Mouse (Mus musculus) adrenal gland, adult 18-20 months (tissue): Measurements from ENCODE around the gene Cwc27. TPM values are rescaled to one million over a fixed set of nuclear protein-coding genes. Genes with fewer than 3 reads are reported as not detected.

Source experiments
- DNase-seq, 2 experiments: peaks; one replicate each; pipeline ENCODE4 v3.0.0; 2021 to 2022; ENCODE audit warnings: low spot score in 2 of 2
- total RNA-seq, 2 experiments: library from RNA; stranded (reverse); gene quantifications; 1 replicate in 1 of 2; 2 replicates in 1 of 2; pipeline ENCODE4 v1.2.3; 2021

Cwc27 gene
- total RNA-seq, 2 experiments from 2014 or later: 11.6 to 13.0 TPM

GRCm38 (mm10) chr13:104787260-104787659 lies 29.7 kb downstream of the Cwc27 start:
- DNase-seq: no peak

DNA sequence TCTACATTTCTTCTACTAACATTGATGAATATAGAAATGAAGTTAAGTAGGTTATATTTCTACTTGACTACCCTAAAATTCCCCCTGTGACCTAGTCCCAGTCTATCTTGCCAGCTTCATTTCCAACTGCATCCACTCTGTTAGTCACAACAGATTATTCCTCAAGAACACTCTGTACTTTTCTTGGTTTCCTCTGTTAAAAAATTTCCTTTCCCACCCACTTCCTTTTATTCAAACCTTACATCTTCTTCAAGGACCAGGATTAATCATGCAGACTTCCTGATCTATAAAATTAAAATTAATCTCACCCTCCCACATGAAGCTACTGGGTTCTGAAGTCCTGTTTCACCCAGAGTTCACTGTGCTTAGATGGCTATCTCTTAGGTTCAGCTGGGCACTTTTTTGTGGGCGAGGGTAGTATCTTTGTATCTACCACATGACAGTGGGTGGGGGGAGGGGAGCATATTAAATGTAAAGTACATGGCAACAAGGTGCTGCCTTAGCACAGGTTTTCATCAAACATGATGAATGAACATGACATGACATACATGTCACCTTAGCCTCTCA lies 37.8 kb downstream of the Cwc27 start:
- no peak for DNase-seq

DNA sequence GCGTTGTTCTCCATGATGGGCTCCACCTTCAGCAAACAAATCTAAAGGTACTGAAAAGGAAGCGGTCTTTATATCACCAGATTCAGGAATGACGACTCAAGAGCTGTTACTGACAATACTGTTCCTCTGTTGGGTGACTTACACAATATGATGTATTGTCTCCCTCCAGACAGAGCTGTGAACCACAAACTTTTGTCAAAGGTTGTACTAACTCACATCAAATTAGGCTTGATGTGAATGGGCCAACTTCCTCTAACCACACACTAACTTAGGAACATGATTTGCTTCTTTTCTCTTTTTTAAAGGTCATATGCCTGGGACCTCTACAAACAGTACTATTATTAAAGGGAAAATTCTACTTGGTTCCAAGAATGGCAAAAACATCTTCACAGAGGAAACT lies 53.7 kb downstream of the Cwc27 start:
- no peak for DNase-seq

DNA sequence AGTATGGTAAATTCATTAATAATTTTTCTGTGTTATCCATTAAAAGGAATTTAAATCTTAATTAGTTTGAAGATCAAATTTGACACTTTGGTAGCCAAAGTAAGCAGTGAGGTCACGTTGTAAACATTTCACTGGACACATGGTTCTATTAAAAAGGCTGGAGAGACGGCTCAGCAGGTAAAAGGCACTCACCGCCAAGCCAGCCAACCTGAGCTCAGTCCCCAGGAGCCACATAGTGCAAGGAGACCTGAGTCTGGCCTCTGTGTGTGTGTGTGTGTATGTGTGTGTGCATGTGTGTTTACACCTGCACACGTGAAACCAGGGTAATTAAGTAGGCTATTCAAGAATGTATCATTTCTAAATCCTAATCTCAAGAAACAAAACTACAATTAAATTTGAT lies 54.5 kb downstream of the Cwc27 start:
- DNase-seq: no peak

- no peak for DNase-seq
Measured at GRCm38 (mm10) chr13:104759381-104759780, 57.6 kb downstream of the Cwc27 start.

DNA sequence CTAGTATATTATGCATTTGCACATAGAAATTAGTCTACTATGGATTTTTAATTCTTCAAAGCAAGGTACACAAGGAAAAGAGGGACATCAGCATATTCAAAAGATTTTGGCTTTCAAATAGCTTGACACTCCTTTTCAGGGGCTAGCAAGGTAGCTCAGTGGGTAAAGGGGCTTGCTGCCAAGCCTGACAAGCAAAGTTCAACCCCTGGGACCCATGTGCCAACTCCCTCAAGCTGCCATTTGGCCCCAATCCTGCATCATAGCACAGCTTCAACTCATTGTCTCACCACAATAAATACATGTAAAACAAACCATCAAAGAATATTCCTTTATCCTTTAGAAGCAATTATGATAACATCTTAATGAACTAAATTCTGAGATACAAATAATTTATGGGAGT lies 69.9 kb downstream of the Cwc27 start:
- no peak for DNase-seq

GRCm38 (mm10) chr13:104742866-104743265 lies 74.1 kb downstream of the Cwc27 start:
- DNase-seq: no peak

DNA sequence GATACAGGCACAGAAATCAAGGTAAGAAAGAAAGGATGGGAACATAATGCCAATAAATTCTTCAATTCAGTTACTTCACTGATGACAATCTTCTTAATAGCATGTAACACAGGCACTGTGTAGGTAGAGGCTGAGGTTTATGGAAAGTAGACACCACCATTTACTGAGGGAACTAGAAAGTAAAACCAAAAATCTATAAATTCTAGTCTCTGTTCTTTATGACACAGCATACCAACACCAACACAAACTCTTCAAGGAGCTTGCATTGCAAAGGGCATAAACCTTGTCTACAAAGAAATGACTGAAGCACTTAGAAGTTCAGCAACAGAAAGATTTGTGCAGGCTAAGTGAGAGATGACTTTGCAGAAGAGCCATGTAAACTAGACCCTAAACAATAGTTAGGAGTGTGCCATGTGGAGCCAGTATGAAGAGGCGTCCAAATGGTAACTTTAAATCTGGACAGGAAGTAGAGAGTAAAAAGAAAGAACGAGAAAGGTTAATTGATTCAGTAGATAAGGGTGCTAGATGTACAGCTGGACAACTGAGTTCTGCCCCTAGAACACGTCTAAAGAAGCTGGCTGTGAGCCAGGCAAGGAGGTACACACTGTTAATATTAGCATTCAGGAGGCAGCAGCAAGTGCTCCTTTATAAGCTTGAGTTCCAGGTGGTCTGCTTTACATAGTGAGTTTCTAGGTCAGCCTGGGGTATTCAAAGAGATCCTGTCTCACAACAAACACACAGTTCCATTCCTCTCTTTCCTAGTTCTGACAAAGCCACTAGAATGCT lies 87.5 kb downstream of the Cwc27 start:
- no peak for DNase-seq

- no peak for DNase-seq
Measured at GRCm38 (mm10) chr13:104727681-104728080, 89.3 kb downstream of the Cwc27 start.

DNA sequence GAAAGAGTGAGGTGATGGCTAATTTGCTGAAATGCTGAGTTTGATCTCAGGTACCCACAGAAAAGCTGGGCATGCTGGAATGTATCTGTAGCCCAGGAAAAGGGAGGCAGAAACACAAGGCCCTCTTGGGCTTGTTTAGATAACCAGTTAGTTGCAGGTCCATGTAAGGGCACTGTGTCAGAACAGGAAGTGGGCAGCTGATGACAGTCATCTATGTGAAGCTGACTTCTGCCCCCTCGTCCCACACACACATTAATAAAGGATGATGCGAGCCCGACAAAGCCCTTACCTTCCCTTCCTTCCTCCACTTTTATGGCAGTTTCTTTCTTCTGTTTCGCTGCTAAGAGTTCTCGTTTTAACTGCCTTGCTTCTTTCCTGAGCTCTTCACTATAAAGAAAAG lies 96.8 kb downstream of the Cwc27 start:
- DNase-seq: no peak

DNA sequence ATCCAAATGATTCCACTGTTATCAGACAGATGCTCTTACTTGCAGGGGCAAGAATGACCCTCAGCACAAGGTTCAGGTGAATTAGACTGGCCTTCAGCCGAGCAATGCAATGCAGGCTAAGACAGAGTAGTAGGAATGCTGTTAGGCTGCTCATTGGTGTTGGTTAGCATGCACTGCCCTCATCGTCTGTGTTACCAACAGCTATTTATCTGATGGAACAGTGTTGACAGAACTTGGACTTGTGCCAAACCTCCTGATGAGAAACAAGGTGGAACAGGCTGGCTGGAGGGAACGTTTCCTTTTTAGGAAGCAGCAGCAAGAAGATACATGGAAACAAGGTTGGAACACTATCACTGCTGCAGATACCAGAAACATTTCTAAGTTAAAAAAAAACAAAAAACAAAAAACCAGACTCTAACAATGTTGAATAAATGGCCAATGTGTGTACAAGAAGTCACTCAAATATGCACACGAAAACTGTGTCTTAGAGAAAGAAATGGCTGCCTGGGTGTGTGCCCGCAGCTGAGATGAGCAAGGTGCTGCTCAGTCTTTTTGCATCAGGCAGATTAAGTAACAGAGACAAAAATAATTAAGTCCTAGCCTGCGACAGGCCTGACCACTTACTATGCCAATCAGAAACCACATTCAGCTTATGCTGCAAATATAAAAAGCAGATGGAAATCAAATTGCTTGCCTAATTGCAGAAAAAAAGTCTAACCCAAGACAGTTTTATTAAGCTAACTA lies 122.2 kb downstream of the Cwc27 start:
- no peak for DNase-seq

DNA sequence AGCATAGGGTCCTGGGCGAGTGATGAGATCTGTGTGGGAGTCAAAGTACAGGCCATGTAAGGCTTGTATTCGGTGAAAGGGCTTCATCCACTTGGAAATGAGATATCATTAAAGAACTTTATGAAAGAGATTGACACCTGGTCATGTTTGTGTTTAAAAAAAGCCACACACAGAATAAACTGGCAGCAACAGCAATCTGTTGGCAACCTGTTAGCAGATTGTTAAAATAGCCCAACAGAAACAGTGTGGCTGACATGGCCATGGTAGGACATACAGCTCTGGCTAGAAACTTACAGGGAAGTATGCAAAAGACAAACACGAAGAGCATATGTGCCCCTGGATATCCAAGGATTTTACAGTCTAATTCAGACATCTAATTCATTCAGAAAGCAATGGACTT lies 124.2 kb downstream of the Cwc27 start:
- DNase-seq: no peak

- DNase-seq: no peak
Measured at GRCm38 (mm10) chr13:104685537-104685936, 131.4 kb downstream of the Cwc27 start.

DNA sequence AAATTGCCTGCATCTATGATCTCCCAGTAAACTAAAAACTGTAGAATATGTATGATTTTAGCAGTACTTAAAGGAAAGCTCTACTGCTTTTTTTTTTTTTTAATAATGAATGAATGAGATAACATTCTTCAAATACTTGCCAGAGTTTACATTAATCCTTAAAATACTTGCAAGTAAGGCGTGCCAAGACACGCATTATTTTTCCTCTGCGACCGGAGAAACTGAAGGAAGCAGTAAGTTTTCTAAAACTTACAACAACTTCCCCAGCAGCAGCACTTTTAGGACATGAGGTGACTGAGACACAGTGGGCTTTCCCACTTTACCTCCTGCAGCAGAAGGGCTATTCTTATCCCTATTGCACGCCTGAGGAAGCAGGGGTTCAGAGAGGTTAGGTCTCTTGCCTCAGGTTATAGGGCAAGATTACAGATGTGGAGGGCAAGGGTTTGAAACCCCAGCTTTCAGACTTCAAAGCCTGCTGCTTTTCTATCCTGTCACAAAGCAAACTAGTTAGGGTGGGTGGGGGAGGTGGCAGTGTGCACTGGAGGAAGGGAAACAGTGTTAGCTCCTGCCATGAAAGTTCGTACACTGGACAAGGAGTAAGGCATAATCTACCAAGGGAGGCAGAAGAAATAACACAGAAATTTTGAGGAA lies 132.5 kb downstream of the Cwc27 start:
- no peak for DNase-seq

DNA sequence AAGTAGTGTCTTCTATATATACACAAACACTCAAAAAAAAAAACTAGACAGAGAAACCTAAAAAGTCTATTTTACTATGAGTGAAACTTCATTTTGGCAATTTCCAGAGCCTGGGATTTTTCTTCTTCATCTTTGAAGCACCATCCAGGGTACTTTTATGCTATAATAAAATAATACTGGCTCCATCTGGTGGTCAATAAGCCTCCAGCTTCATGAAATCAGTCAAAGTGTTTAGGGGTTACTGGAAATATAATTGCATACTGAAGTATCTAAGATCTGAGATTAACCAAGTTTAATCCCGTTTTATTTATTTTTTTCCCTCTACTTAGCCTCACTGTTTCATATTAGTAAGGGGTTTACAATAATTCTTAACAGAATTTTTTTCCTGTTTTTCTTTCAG lies 135.7 kb downstream of the Cwc27 start:
- DNase-seq: no peak

- no peak for DNase-seq
Measured at GRCm38 (mm10) chr13:104661188-104661587, 155.8 kb downstream of the Cwc27 start.

- no peak for DNase-seq
Measured at GRCm38 (mm10) chr13:104660042-104660680, 156.8 kb downstream of the Cwc27 start.

GRCm38 (mm10) chr13:104656666-104657272 lies 160.2 kb downstream of the Cwc27 start:
- DNase-seq: no peak

DNA sequence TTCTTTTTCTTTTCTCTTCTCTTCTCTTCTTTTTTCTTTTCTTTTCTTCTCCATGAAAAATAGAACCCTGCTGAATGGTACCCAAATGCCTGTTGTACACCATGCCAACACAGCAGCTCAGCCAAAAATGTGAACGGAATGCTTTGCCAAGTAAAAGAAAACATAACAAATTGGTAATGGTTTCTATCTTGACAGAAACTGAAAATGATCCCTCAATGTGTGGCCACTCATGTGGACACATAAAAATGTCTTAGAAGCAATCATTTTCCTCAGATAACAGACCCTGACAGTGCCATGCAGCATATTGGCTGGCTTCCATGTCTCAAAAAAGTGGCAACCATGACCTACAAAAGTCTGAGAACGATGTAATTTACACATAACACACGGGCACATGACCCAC lies 161.8 kb downstream of the Cwc27 start:
- DNase-seq: no peak

DNA sequence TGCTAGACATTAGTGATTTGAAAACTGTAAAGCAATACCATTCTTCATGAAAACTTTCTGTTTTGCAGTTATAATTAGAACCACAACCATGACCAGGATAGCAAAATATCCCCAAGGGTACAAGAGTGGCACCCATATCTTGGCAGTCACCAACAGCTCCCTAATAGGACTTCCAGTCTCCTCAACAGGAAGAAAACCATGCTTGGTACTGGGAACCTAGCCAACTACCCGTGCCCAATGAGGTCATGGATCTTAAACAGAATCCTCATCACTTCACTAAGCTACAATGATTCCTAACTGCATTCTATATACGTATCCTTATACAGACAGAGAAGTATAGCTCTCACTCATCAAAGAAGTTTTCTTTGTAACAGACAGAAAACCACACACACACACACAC lies 165.2 kb downstream of the Cwc27 start:
- no peak for DNase-seq

- DNase-seq: no peak
Measured at GRCm38 (mm10) chr13:104650654-104651053, 166.3 kb downstream of the Cwc27 start.
